25 mouse cellular contexts compared by ENCODE assay signal in genomic region chr6:13828877-13829276, GRCm38 (mm10). TPM values are rescaled to one million over a fixed set of nuclear protein-coding genes. Genes with fewer than 3 reads are reported as not detected.
"Had no signal": no experiment of that assay in that cellular context is flagged by ENCODE, and none has a peak within 500 bp of the region (broad histone marks: within the 10 kb centered on the region; RNA-seq: fewer than 3 reads in every experiment).

No protein-coding gene starts in this region.

- H3K4me1 ChIP-seq: embryonic facial prominence, embryonic 10.5 days; embryonic facial prominence, embryonic 12.5 days; embryonic facial prominence, embryonic 13.5 days; embryonic facial prominence, embryonic 15.5 days; forebrain, embryonic 10.5 days; forebrain, embryonic 12.5 days; forebrain, embryonic 13.5 days; heart, embryonic 10.5 days had no signal

- H3K9ac ChIP-seq: embryonic facial prominence, embryonic 12.5 days; embryonic facial prominence, embryonic 13.5 days; embryonic facial prominence, embryonic 15.5 days; forebrain, embryonic 12.5 days; forebrain, embryonic 13.5 days; forebrain, embryonic 15.5 days; forebrain, postnatal 0 days had no signal

- DNase-seq: cerebellum, adult 9-11 months; cerebellum, postnatal 10 days; cerebellum, postnatal 14 days; cerebellum, postnatal 25 days; cerebellum, postnatal 36 days; embryo, embryonic 11 days; forebrain, postnatal 0 days; gastrocnemius, adult 2 months; gastrocnemius, postnatal 10 days; gastrocnemius, postnatal 14 days; gastrocnemius, postnatal 25 days; gastrocnemius, postnatal 36 days; heart, adult 11 months; heart, adult 18-20 months; heart, adult 2 months had no signal

- H3K27ac ChIP-seq: embryonic facial prominence, embryonic 10.5 days; embryonic facial prominence, embryonic 12.5 days; embryonic facial prominence, embryonic 13.5 days; embryonic facial prominence, embryonic 15.5 days; forebrain, embryonic 10.5 days; forebrain, embryonic 12.5 days; forebrain, embryonic 13.5 days; forebrain, embryonic 15.5 days; gastrocnemius, adult 2 months; heart, adult 2 months; heart, embryonic 10.5 days had no signal

- H3K4me3 ChIP-seq: embryonic facial prominence, embryonic 10.5 days; embryonic facial prominence, embryonic 12.5 days; embryonic facial prominence, embryonic 13.5 days; embryonic facial prominence, embryonic 15.5 days; erythroblast, embryonic 14.5 days; forebrain, embryonic 10.5 days; forebrain, embryonic 12.5 days; forebrain, embryonic 13.5 days; forebrain, embryonic 15.5 days; gastrocnemius, adult 2 months; heart, adult 2 months; heart, embryonic 10.5 days had no signal

- H3K4me2 ChIP-seq: embryonic facial prominence, embryonic 12.5 days; embryonic facial prominence, embryonic 13.5 days; embryonic facial prominence, embryonic 15.5 days; forebrain, embryonic 12.5 days; forebrain, embryonic 13.5 days; forebrain, embryonic 15.5 days had no signal

- H3K36me3 ChIP-seq: embryonic facial prominence, embryonic 10.5 days; embryonic facial prominence, embryonic 12.5 days; embryonic facial prominence, embryonic 13.5 days; embryonic facial prominence, embryonic 15.5 days; forebrain, embryonic 10.5 days; forebrain, embryonic 12.5 days; forebrain, embryonic 15.5 days; heart, embryonic 10.5 days had no signal

- H3K9me3 ChIP-seq: embryonic facial prominence, embryonic 10.5 days; embryonic facial prominence, embryonic 12.5 days; embryonic facial prominence, embryonic 13.5 days; embryonic facial prominence, embryonic 15.5 days; forebrain, embryonic 10.5 days; forebrain, embryonic 12.5 days; forebrain, embryonic 13.5 days; forebrain, embryonic 15.5 days; heart, embryonic 10.5 days had no signal

- H3K27me3 ChIP-seq: embryonic facial prominence, embryonic 12.5 days; embryonic facial prominence, embryonic 13.5 days; embryonic facial prominence, embryonic 15.5 days; forebrain, embryonic 12.5 days; forebrain, embryonic 13.5 days; forebrain, embryonic 15.5 days had no signal

RNA-seq across cellular contexts. Expression of gene Gpr85, which starts 10.9 kb away (rescaled TPM):
- total RNA-seq: gastrocnemius, postnatal 36 days had no signal
- polyA plus RNA-seq: erythroblast, embryonic 14.5 days had no signal
